Mouse (Mus musculus): ENCODE data around the gene Mesd. TPM values are rescaled to one million over a fixed set of nuclear protein-coding genes. Genes with fewer than 3 reads are reported as not detected.

The Mesd gene
- polyA plus RNA-seq, 1 experiment from 2014 or later, result 111 TPM

GRCm38 (mm10) chr7:83941701-83942101 is 57.4 kb downstream of the Mesd start:
- no peak overlapping the region for H3K9ac ChIP-seq
- no peaks in the 10 kb centered on the region for H3K9me3 ChIP-seq
- no peak overlapping the region for H3K27ac ChIP-seq
- 93% methylated on average over 8 of the region's 8 CpGs for WGBS
- ATAC-seq (ENCODE audit: insufficient number of reproducible peaks, insufficient read depth, low FRiP score, low TSS enrichment), result no peak
- no peaks in the 10 kb centered on the region for H3K36me3 ChIP-seq
- no peak overlapping the region for H3K4me3 ChIP-seq
- H3K27me3 ChIP-seq, result no peaks in the 10 kb centered on the region
- H3K4me1 ChIP-seq, result no peaks in the 10 kb centered on the region
- H3K4me2 ChIP-seq (replicated peaks), result no peak overlapping the region

DNA sequence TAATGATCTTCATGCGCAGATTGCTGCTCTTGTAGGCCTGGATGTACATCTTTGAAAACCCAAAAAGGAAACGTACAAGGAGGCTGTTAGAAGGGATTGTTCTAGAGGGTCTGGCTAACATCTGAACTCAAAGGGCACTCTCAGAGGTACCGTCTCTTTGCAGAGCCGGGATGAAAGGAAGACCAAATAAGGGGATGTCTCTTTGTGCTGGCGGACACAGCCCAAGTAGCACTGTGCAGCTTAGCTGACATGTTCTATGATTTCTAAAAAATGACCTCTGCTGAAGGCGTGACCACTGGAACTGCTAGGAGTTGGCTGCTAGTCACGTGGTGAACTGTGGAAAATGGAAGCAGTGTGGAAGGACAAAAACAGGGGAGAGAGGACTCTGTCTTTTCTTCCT is 64.5 kb downstream of the Mesd start:
- Histone ChIP-seq H3K36me3 (no peaks in the 10 kb centered on the region), H3K9ac (no peak overlapping the region), H3K9me3 (no peaks in the 10 kb centered on the region), H3K4me2 (replicated peaks) (no peak overlapping the region), H3K27ac (no peak overlapping the region), H3K4me3 (no peak overlapping the region), H3K4me1 (no peaks in the 10 kb centered on the region), H3K27me3 (no peaks in the 10 kb centered on the region)
- WGBS, result 77% methylated on average over 7 of the region's 7 CpGs
- ATAC-seq (ENCODE audit: insufficient number of reproducible peaks, insufficient read depth, low FRiP score, low TSS enrichment), result no peak

DNA sequence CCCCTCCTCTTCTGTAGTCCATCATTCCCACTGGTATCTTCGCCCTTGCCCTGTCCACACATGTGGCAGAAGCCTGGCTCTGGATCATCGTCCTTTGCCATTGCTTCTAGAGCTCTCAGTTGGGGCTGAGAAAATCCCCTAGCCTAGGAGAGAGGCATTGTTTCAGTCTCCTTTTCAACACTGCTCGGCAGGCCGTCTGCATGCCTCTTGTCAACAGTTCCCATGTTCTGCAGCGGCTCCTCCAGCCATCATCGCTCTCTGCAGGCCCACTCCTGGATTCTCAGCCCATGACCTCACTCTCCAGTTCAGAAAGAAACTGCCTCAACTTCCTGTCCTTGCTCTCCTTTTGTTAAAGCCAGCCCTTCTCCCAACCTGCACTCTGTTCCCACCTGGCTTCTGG is 65.4 kb downstream of the Mesd start:
- H3K9ac ChIP-seq, result no peak overlapping the region

More for the DNA sequence above, 65.4 kb downstream of the Mesd start:
- Histone ChIP-seq H3K4me2 (replicated peaks) (no peak overlapping the region), H3K4me3 (no peak overlapping the region), H3K27me3 (no peaks in the 10 kb centered on the region), H3K9me3 (no peaks in the 10 kb centered on the region), H3K27ac (no peak overlapping the region), H3K36me3 (no peaks in the 10 kb centered on the region), H3K4me1 (no peaks in the 10 kb centered on the region)
- WGBS, result 76% methylated on average over 6 of the region's 6 CpGs
- ATAC-seq (ENCODE audit: insufficient number of reproducible peaks, insufficient read depth, low FRiP score, low TSS enrichment), result no peak

Other genes starting within 250 kb of the Mesd start
- 3.1 and 3.7 TPM in 2 replicates for gene Il16, start 138.7 kb upstream of the Mesd start, polyA plus RNA-seq (2016; fragmentation: Nextera tagmentation; extraction: Ambion mirVana)
- gene Cfap161, start 89.6 kb upstream of the Mesd start, polyA plus RNA-seq (2016; fragmentation: Nextera tagmentation; extraction: Ambion mirVana), result 0.36 and 1.0 TPM in 2 replicates
- gene Tlnrd1, start 161 bp upstream of the Mesd start, polyA plus RNA-seq (2016; fragmentation: Nextera tagmentation; extraction: Ambion mirVana), result 29.3 and 29.8 TPM in 2 replicates
- 1.0 and 1.3 TPM in 2 replicates for gene Cemip, start 202.0 kb downstream of the Mesd start, polyA plus RNA-seq (2016; fragmentation: Nextera tagmentation; extraction: Ambion mirVana)

Measured in embryonic facial prominence, embryonic 12.5 days (tissue).